Mouse (Mus musculus) limb, embryonic 15.5 days (tissue): ENCODE data around the gene Ubn2. TPM values are rescaled to one million over a fixed set of nuclear protein-coding genes. Genes with fewer than 3 reads are reported as not detected.
"Not testable (repeated sequence)": the region's sequence is repeated elsewhere in the genome, so short reads cannot be mapped to it uniquely, and the experiment has no call there.

Experiments
- ATAC-seq: fragments of 200-750 bp; cut with Nextera tagmentation; 2 replicates; pipeline ENCODE4 v1.8.0; 2017; ENCODE audit warnings: low read depth, moderate TSS enrichment; ENCODE audit not compliant: insufficient number of reproducible peaks, low FRiP score, low TSS enrichment
- H3K27ac ChIP-seq: fragments of 300-500 bp; sonication (generic); 2 replicates; pipeline ENCODE4 v1.5.1; 2015; ENCODE audit warnings: moderate library complexity, mild to moderate bottlenecking, inconsistent platforms
- H3K27me3 ChIP-seq: fragments of 300-500 bp; sonication (generic); 2 replicates; pipeline ENCODE4 v1.6.1; 2015; ENCODE audit warnings: inconsistent platforms
- H3K36me3 ChIP-seq: fragments of 300-500 bp; sonication (generic); 2 replicates; pipeline ENCODE4 v1.6.1; 2015; ENCODE audit warnings: inconsistent platforms
- H3K4me1 ChIP-seq: fragments of 300-500 bp; sonication (generic); 2 replicates; pipeline ENCODE4 v1.6.1; 2015; ENCODE audit warnings: inconsistent platforms
- H3K4me2 ChIP-seq: fragments of 300-500 bp; sonication (generic); 2 replicates; pipeline ENCODE4 v1.6.1; 2015; ENCODE audit warnings: mild to moderate bottlenecking, inconsistent platforms
- H3K4me3 ChIP-seq: fragments of 300-500 bp; sonication (generic); 2 replicates; pipeline ENCODE4 v1.5.1; 2015; ENCODE audit warnings: mild to moderate bottlenecking, inconsistent platforms
- H3K9ac ChIP-seq: fragments of 300-500 bp; sonication (generic); 2 replicates; pipeline ENCODE4 v1.6.1; 2015; ENCODE audit warnings: inconsistent platforms
- H3K9me3 ChIP-seq: fragments of 300-500 bp; sonication (generic); 2 replicates; pipeline ENCODE4 v1.6.1; 2016; ENCODE audit warnings: inconsistent platforms
- WGBS: fragments of 180-500 bp; shearing (Covaris S2); methylation state at CpG from one replicate; pipeline ENCODE4 v1.1.7; 2015; 5-methylcytosine and 5-hydroxymethylcytosine counted together
- polyA plus RNA-seq: library from polyadenylated mRNA; unstranded; fragments of >200 nt; fragmentation: Nextera tagmentation; extraction: Ambion mirVana; gene quantifications from 2 replicates; pipeline ENCODE4 v1.2.1, GENCODE M21; 2015

Gene Ubn2
- polyA plus RNA-seq, 1 experiment from 2014 or later, result 15.5 TPM

DNA sequence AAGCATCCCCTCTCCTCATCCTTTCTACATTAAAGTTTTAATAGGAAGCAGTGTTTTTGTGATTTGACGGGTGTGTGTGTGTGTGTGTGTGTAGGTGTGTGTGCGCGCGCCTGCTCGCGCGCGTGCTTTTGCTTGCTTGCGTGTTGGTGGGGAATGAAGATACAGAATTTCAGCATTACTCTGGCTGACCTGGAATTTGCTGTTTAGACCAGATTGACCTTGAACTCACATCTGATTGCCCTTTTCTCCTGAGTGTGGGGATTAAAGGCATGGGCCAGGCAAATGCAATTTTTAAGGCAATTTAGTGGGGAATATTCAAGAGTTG, 101.6 kb downstream of the Ubn2 start:
- Histone ChIP-seq H3K4me2 (peak overlapping the region; percentile 53), H3K4me1 (peaks cover 6% of the 10 kb centered on the region; the same call in 1 of the 2 replicates), H3K4me3 (peak overlapping the region; percentile 92), H3K9ac (peak overlapping the region; percentile 87), H3K36me3 (peaks cover 8% of the 10 kb centered on the region; the same call in 1 of the 2 replicates), H3K27me3 (no peaks in the 10 kb centered on the region), H3K9me3 (no peaks in the 10 kb centered on the region), H3K27ac (peak overlapping the region; percentile 97)
- no peak for ATAC-seq
- under 1% methylated on average over 9 of the region's 9 CpGs for WGBS

DNA sequence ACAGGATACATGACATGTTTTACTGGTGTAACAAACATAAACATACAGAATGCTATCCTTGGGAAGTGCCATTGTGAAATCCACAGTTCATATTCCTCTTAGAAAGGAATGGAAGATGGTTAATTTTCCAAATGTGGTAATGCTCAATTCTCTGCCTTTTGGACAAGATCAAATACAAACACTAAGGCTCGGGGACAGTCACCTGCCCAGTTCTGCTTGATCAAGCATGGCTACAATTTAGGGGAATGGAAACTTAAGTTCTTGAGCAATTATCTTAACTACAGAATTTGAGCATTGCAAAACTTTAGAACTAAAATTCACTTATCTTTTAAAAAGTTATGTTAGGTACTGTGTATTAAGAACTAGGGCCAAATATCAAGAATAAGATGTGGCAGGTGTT, 102.0 kb downstream of the Ubn2 start:
- 0 out of 2 replicates have a peak overlapping the region, but pooled peaks have one; percentile 92 for H3K4me3 ChIP-seq

GRCm38 (mm10) chr6:38544141-38544540, 110.4 kb downstream of the Ubn2 start:
- H3K4me2 ChIP-seq, H3K27me3 ChIP-seq, H3K9ac ChIP-seq, H3K4me1 ChIP-seq, H3K9me3 ChIP-seq, H3K27ac ChIP-seq, H3K4me3 ChIP-seq, ATAC-seq: not testable (repeated sequence)
- H3K36me3 ChIP-seq, result peaks cover 13% of the 10 kb centered on the region; the same call in 1 of the 2 replicates
- WGBS, result 86% methylated on average over 5 of the region's 5 CpGs

More for the DNA sequence above, 102.0 kb downstream of the Ubn2 start:
- ATAC-seq, result no peak
- Histone ChIP-seq H3K36me3 (peaks cover 9% of the 10 kb centered on the region; the same call in 1 of the 2 replicates), H3K9ac (no peak overlapping the region), H3K4me2 (no peak overlapping the region), H3K4me1 (peaks cover 6% of the 10 kb centered on the region; the same call in 1 of the 2 replicates), H3K27ac (no peak overlapping the region), H3K9me3 (no peaks in the 10 kb centered on the region), H3K27me3 (no peaks in the 10 kb centered on the region)
- WGBS, result 86% methylated on average over 1 of the region's 1 CpGs

GRCm38 (mm10) chr6:38547005-38547404, 113.3 kb downstream of the Ubn2 start:
- H3K9ac ChIP-seq, H3K36me3 ChIP-seq, H3K4me3 ChIP-seq, H3K9me3 ChIP-seq, H3K27ac ChIP-seq, ATAC-seq, H3K4me2 ChIP-seq, H3K4me1 ChIP-seq, H3K27me3 ChIP-seq: not testable (repeated sequence)
- 91% methylated on average over 2 of the region's 2 CpGs for WGBS

DNA sequence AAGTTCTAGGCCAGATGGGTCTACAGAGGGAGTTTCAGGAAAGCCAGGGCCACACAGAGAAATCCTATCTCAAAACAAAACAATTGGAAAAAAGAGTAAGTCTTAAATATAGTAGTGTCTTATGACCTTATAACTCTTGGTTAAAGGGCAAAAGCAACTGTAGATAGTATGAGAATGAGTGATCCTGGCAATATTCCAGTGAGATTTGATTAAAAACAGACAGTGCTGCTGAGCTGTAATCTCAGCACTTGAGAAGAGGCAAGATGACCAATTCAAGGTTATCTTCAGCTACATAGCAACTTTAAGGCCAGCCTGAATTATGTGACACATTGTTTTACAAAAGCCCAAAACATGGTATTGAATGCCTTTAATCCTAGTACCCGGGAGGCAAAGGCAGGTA, 114.0 kb downstream of the Ubn2 start:
- ATAC-seq, result no peak
- H3K27ac ChIP-seq, result no peak overlapping the region

GRCm38 (mm10) chr6:38548595-38548994, 114.8 kb downstream of the Ubn2 start:
- not testable (repeated sequence) for H3K4me1 ChIP-seq, H3K27me3 ChIP-seq, H3K36me3 ChIP-seq, H3K27ac ChIP-seq, H3K9me3 ChIP-seq, ATAC-seq, H3K9ac ChIP-seq, H3K4me2 ChIP-seq, H3K4me3 ChIP-seq
- WGBS, result 92% methylated on average over 7 of the region's 7 CpGs

More for the DNA sequence above, 114.0 kb downstream of the Ubn2 start:
- H3K27me3 ChIP-seq, result no peaks in the 10 kb centered on the region
- no peaks in the 10 kb centered on the region for H3K36me3 ChIP-seq
- H3K4me3 ChIP-seq, result no peak overlapping the region
- WGBS, result 63% methylated on average over 1 of the region's 1 CpGs
- no peak overlapping the region for H3K9ac ChIP-seq
- no peak overlapping the region for H3K4me2 ChIP-seq
- no peaks in the 10 kb centered on the region for H3K9me3 ChIP-seq
- H3K4me1 ChIP-seq, result peaks cover 4% of the 10 kb centered on the region; the same call in 1 of the 2 replicates

GRCm38 (mm10) chr6:38549840-38550239, 116.1 kb downstream of the Ubn2 start:
- peak overlapping the region; percentile 99 for H3K27ac ChIP-seq
- peak overlapping the region; percentile 80; the same call in 1 of the 2 replicates for H3K9ac ChIP-seq
- peak overlapping the region; percentile 55 for H3K4me2 ChIP-seq
- H3K36me3 ChIP-seq, ATAC-seq, H3K9me3 ChIP-seq, H3K27me3 ChIP-seq, H3K4me1 ChIP-seq: not testable (repeated sequence)
- 84% methylated on average over 6 of the region's 6 CpGs for WGBS
- peak overlapping the region; percentile 68 for H3K4me3 ChIP-seq

- Histone ChIP-seq H3K9me3 (no peaks in the 10 kb centered on the region), H3K36me3 (no peaks in the 10 kb centered on the region), H3K9ac (peak overlapping the region; percentile 80), H3K4me1 (peaks cover 9% of the 10 kb centered on the region), H3K27me3 (no peaks in the 10 kb centered on the region), H3K4me3 (peak overlapping the region; percentile 68), H3K27ac (peak overlapping the region; percentile 99), H3K4me2 (peak overlapping the region; percentile 55)
- WGBS, result 6% methylated on average over 28 of the region's 28 CpGs
- ATAC-seq, result peak; percentile 20; the same call in 1 of the 2 replicates
Observed at GRCm38 (mm10) chr6:38550250-38551061, 116.7 kb downstream of the Ubn2 start.

DNA sequence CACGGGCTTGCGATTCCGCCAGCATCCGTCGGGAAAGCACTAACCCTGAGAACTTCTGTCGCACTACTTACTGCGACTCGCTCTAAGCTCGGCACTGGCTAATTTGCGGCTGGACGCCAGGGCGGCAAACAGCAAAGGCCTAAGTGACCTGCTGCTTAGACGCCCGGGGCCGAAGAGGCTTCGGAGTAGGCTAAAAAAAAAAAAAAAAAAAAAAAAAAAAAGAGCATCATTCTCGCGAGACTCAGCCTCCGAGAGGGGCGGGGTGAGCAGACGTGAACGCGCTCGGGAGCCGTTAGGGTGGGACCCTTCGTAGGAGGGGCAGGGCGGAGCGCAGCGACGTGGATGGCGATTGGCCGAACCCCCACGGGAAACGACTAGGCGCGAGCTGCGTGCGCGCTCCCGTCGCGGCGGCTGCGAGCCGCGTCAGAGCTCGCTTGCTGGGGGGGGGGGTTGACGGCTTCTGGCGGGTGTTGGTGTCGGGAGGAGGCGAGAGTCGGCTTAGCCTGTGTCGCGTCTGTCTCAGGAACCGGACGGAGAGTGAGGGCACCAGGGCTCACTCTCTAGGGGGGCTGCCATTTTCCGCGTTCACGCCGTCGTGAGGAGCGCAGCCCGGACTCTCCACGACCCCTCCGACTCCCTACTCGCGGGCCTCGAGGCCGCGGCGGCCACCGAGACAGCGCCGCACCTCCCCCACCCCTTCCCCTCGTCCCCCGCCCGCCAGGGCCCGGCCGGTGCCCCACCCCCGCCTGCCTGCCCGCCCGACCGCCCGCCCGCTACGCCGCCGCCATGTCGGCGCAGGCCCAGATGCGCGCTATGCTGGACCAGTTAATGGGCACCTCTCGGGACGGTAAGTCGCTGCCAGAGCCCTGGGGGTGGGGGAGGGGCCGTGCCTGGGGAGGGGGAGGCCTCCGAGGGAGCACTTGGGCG, 117.6 kb downstream of the Ubn2 start, which contains the start of gene Luc7l2:
TSS of gene Luc7l2 (plus strand) at position 273 of the 927 bp plus-strand sequence.
- Histone ChIP-seq H3K4me1 (peaks cover 11% of the 10 kb centered on the region), H3K27ac (peak within 1 kb of the TSS; percentile 99), H3K9me3 (no peaks in the 10 kb centered on the region), H3K4me2 (peak within 1 kb of the TSS; percentile 55), H3K4me3 (peak within 1 kb of the TSS; percentile 68), H3K9ac (peak within 1 kb of the TSS; percentile 81), H3K36me3 (0 out of 2 replicates have a peak, but pooled peaks cover 4% of the 10 kb centered on the region), H3K27me3 (no peaks in the 10 kb centered on the region)
- under 1% methylated on average over 77 of the region's 98 CpGs for WGBS
- ATAC-seq, result peak; percentile 91

GRCm38 (mm10) chr6:38551989-38552635, 118.4 kb downstream of the Ubn2 start:
- peaks cover 11% of the 10 kb centered on the region for H3K4me1 ChIP-seq
- H3K27ac ChIP-seq, result peak overlapping the region; percentile 99
- no peaks in the 10 kb centered on the region for H3K9me3 ChIP-seq
- no peaks in the 10 kb centered on the region for H3K27me3 ChIP-seq
- ATAC-seq, result peak; percentile 94
- H3K4me2 ChIP-seq, result peak overlapping the region; percentile 37
- H3K4me3 ChIP-seq, result peak overlapping the region; percentile 68
- 0 out of 2 replicates have a peak, but pooled peaks cover 4% of the 10 kb centered on the region for H3K36me3 ChIP-seq
- peak overlapping the region; percentile 81 for H3K9ac ChIP-seq
- WGBS, result under 1% methylated on average over 32 of the region's 32 CpGs

DNA sequence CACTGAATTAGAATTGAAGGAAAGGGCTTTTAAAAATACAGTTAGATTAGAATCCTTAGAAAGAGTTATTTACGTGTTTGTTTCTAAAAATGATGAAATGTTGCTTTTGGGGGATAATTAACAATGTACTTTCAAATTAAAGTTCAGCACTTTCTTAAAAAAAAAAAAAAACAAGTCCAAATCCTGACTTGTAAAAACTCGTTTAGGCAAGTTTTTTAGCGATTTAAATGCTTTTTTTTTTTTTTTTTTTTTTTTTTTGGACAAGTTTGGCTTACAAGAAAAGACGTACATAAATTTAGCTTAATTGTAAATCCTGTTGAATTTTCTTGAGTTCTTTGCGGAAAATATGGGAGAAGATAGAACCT, 118.9 kb downstream of the Ubn2 start:
- Histone ChIP-seq H3K9ac (no peak overlapping the region), H3K27ac (peak overlapping the region; percentile 99; the same call in 1 of the 2 replicates), H3K4me1 (peaks cover 11% of the 10 kb centered on the region), H3K9me3 (no peaks in the 10 kb centered on the region), H3K27me3 (no peaks in the 10 kb centered on the region), H3K4me3 (peak overlapping the region; percentile 68), H3K4me2 (peak overlapping the region; percentile 37), H3K36me3 (0 out of 2 replicates have a peak, but pooled peaks cover 4% of the 10 kb centered on the region)
- ATAC-seq, result no peak
- 15% methylated on average over 5 of the region's 5 CpGs for WGBS
